In the genomic region with DNA sequence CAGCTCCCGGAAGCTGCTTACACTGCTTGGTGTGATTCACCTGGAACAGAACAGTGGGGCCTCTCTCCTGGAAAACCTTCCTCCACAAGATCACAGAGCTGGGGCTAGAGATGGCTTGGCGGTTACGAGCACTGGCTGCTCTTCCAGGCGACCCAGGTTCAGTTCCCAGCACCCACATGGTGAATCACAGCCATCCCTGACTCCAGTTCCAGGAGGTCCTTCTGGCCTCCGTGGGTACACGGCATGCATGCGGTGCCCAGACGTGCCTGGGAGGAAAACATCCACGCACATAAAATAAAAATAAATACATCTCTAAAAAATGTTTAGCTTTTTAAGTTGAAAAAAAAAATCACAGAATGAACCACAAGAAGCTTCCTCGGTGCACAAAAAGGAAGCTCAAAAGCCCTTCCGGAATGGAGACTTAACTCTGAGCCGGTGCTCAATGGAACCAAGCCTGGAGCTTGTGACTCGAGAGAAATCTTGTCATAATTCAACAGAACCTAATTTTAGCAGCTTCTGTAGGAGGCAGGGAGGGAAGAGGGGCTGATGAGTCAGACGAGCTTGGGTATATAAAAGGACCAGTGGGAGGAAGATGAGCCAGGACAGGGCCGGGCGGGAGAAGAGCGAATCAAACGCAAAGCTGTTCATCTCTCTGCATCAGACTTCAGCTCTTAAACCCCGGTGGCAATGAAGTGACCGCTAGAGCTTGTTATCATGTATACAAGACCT, we compare ENCODE assay signal across 13 mouse cellular contexts. TPM values are rescaled to one million over a fixed set of nuclear protein-coding genes. Genes with fewer than 3 reads are reported as not detected.
DNase-seq lines count a peak whose midpoint lies in the region; ATAC-seq and TF ChIP-seq lines count a peak whose summit lies in the region.
"Had no signal": no experiment of that assay in that cellular context is flagged by ENCODE, and none has a peak within 500 bp of the region (broad histone marks: within the 10 kb centered on the region; RNA-seq: fewer than 3 reads in every experiment).

No protein-coding gene starts in this region.

- DNase-seq in heart, adult 11 months, result peak; percentile 97
- no peak for DNase-seq in heart, postnatal 25 days (ENCODE audit: low spot score)
- peak; percentile 26 to 59 for DNase-seq in adrenal gland, postnatal 36 days
- peak; percentile 14 for DNase-seq in heart, postnatal 4 days
- peak; percentile 81 to 88 for DNase-seq in right cerebral cortex, adult 2 months (ENCODE audit: low spot score in 2 of 2)
- DNase-seq in embryonic facial prominence, embryonic 10.5 days (ENCODE audit: low spot score), result no peak
- DNase-seq in kidney, adult 2 months, result no peak
- DNase-seq: gastrocnemius, postnatal 36 days; kidney, postnatal 14 days had no signal

- 90% methylated on average over 20 of the region's 20 CpGs for whole genome bisulfite sequencing in embryonic facial prominence, embryonic 10.5 days
- WGBS in kidney, adult 2 months, result 72% methylated on average over 20 of the region's 20 CpGs

- no peaks in the 10 kb centered on the region for H3K36me3 ChIP-seq in embryonic facial prominence, embryonic 10.5 days (replicated peaks)
- no peaks in the 10 kb centered on the region for H3K36me3 ChIP-seq in kidney, adult 2 months (ENCODE audit: control insufficient read depth, insufficient read depth, low read length)

- no peaks in the 10 kb centered on the region for H3K4me1 ChIP-seq in embryonic facial prominence, embryonic 10.5 days
- no peaks in the 10 kb centered on the region for H3K4me1 ChIP-seq in kidney, adult 2 months (ENCODE audit: control insufficient read depth, insufficient read depth, low read length)

- no peaks in the 10 kb centered on the region for H3K27me3 ChIP-seq in embryonic facial prominence, embryonic 10.5 days (replicated peaks; ENCODE audit: low read depth, poor library complexity, severe bottlenecking)
- H3K27me3 ChIP-seq in kidney, adult 2 months (replicated peaks; ENCODE audit: control insufficient read depth, insufficient read depth, low read length), result no peaks in the 10 kb centered on the region

- no peak overlapping the region for H3K27ac ChIP-seq in embryonic facial prominence, embryonic 10.5 days (replicated peaks)
- H3K27ac ChIP-seq in kidney, adult 2 months (ENCODE audit: insufficient read depth, low read depth, low read length), result no peak overlapping the region

- TF ChIP-seq CTCF in kidney, adult 2 months (conservative IDR thresholded peaks at IDR 0.05; ENCODE audit: insufficient read depth, insufficient read length, low read depth, low read length), result no peak

- no peaks in the 10 kb centered on the region for H3K9me3 ChIP-seq in embryonic facial prominence, embryonic 10.5 days

- ATAC-seq in megakaryocyte progenitor cell, adult 5-6 weeks (replicated peaks; ENCODE audit: poor library complexity), result no peak
- ATAC-seq: activated CD4-positive, CD25-positive, alpha-beta regulatory T cell, adult 4 months had no signal

- no peak for TF ChIP-seq POLR2A in kidney, adult 2 months (IDR thresholded peaks at IDR 0.05; ENCODE audit: low read depth, low read length)

- H3K4me3 ChIP-seq in embryonic facial prominence, embryonic 10.5 days, result no peak overlapping the region
- no peak overlapping the region for H3K4me3 ChIP-seq in kidney, adult 2 months (ENCODE audit: insufficient read depth, low read depth, low read length)

- intact Hi-C loops in heart, postnatal 25 days (cut with DNase I), result no loop called here

RNA-seq across cellular contexts. Expression of a gene that starts 35.4 kb away (rescaled TPM):
- not detected for total RNA-seq in heart, postnatal 25 days (2021)
- not detected for total RNA-seq in adrenal gland, postnatal 36 days (2021)
- not detected for total RNA-seq in heart, postnatal 4 days (2021)
- not detected in 2 replicates for polyA plus RNA-seq in embryonic facial prominence, embryonic 10.5 days (2016; fragmentation: Nextera tagmentation; extraction: Ambion mirVana)
- 0.38 TPM in 1 of 2 replicates, not detected in the other for polyA plus RNA-seq in kidney, adult 2 months (2012; rRNA removed)
- total RNA-seq in megakaryocyte progenitor cell, adult 5-6 weeks (2015), result not detected in 2 replicates
- total RNA-seq in megakaryocyte progenitor cell, adult 5-6 weeks (2017), result not detected in 2 replicates
- total RNA-seq: gastrocnemius, postnatal 36 days had no signal
- polyA plus RNA-seq: activated CD4-positive, CD25-positive, alpha-beta regulatory T cell, adult 4 months; embryonic facial prominence, embryonic 11.5 days; liver, embryonic 16.5 days had no signal

Comparison
In these comparisons a context has a peak if more than half of its experiments do, and no peak if none do; other contexts are left out.
1. DNase-seq: peak in heart, adult 11 months (single experiment), adrenal gland, postnatal 36 days (2 of 2), heart, postnatal 4 days (single experiment) and right cerebral cortex, adult 2 months (2 of 2); none in heart, postnatal 25 days (single experiment), embryonic facial prominence, embryonic 10.5 days (single experiment) and kidney, adult 2 months (single experiment).